Mouse (Mus musculus): Measurements from ENCODE around the gene Gpatch3.
A peak's percentile ranks its signal among the peaks of the same experiment; 100 is the strongest.

Gene Gpatch3

DNA sequence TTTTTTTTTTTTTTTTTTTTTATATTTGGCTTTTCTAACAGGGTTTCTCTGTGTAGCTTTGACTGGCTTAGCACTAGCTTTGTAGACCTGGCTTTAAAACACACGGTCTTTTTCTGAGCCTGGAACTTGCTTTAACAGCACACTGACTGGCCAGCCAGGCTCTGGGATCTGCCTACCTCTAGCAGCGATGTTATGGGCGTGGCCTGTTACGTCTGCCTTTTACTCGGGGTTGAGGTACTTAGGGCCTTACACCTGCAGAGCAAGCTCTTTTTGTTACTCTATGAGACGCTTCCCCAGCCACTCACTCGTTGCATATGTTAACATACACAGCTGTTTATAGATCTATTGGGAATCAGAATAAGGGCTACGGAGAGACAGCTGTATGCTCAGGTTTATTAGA, 7.3 kb upstream of the Gpatch3 start:
- Histone ChIP-seq H3K36me3 (ENCODE audit: control insufficient read depth, insufficient read depth, low read length, poor library complexity, severe bottlenecking) (no peaks in the 10 kb centered on the region), H3K27me3 (ENCODE audit: control insufficient read depth, insufficient read depth, low read length, poor library complexity, severe bottlenecking) (no peaks in the 10 kb centered on the region)
- DNase-seq (ENCODE audit: low read depth, low spot score), result no peak

DNA sequence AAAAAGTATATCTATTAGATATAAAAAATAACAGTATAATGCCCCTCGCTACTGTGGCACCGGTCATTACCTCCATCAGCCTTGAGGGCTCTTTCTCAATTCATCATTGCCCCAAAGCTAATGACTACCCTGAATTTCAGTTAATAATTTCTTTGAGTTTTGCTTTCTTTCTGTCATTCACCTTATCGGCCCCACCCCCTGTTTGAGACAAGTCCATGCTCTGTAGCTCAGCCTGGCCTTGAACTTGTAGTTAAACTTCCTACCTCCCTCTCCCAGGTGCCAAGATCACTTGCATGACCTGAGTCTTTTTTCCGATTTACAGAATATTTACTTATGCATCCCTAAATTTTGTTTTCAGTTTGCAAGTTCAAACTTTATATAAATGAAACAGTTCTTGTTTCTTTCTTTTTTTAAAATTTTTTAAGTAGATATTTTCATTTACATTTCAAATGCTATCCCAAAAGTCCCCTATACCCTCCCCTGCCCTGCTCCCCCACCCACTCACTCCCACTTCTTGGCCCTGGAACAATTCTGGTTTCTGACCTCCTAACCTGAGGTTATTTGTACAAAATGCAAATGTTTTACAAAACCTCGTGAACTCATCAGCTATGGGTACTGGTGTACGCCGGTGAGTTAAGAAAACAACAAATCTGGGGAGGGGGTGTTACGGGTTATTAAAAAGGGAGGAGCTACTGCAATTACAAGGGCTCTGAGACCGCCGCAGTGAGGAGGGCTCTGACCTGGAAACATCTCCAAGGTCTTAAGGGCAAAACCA, 5.1 kb upstream of the Gpatch3 start:
- DNase-seq (ENCODE audit: low read depth, low spot score), result no peak
- Histone ChIP-seq H3K27me3 (ENCODE audit: control insufficient read depth, insufficient read depth, low read length, poor library complexity, severe bottlenecking) (no peaks in the 10 kb centered on the region), H3K36me3 (ENCODE audit: control insufficient read depth, insufficient read depth, low read length, poor library complexity, severe bottlenecking) (no peaks in the 10 kb centered on the region)

GRCm38 (mm10) chr4:133570066-133570466, 4.5 kb upstream of the Gpatch3 start:
- Histone ChIP-seq H3K36me3 (ENCODE audit: control insufficient read depth, insufficient read depth, low read length, poor library complexity, severe bottlenecking) (no peaks in the 10 kb centered on the region), H3K27me3 (ENCODE audit: control insufficient read depth, insufficient read depth, low read length, poor library complexity, severe bottlenecking) (no peaks in the 10 kb centered on the region)
- no peak for DNase-seq (ENCODE audit: low read depth, low spot score)

- no peaks in the 10 kb centered on the region; the same call in 1 of the 2 replicates for H3K36me3 ChIP-seq (ENCODE audit: control insufficient read depth, insufficient read depth, low read length, poor library complexity, severe bottlenecking)
- H3K27me3 ChIP-seq (ENCODE audit: control insufficient read depth, insufficient read depth, low read length, poor library complexity, severe bottlenecking), result no peaks in the 10 kb centered on the region
- DNase-seq (ENCODE audit: low read depth, low spot score), result no peak
Observed at GRCm38 (mm10) chr4:133574843-133575202, 278 bp downstream of the Gpatch3 start.

DNA sequence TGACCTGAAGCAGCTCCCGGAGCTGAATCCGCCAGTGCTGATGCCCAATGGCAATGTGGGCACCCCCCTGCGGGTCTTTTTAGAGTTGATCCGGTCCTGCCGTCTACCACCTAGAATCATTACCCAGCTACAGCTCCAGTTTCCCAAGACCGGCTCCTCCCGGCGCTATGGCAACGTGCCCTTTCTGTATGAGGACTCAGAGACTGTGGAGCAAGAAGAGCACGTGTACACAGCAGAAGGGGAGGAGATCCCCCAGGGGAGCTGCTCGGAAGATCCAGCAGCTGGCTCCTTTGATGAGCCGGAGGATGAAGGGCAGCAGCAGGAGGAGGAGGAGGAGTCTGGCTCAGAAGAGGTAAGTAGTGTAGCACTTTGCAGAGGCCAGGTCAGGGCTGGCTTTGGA, 3.4 kb downstream of the Gpatch3 start:
- no peaks in the 10 kb centered on the region for H3K27me3 ChIP-seq (ENCODE audit: control insufficient read depth, insufficient read depth, low read length, poor library complexity, severe bottlenecking)
- DNase-seq (ENCODE audit: low read depth, low spot score), result no peak
- H3K36me3 ChIP-seq (ENCODE audit: control insufficient read depth, insufficient read depth, low read length, poor library complexity, severe bottlenecking), result peaks cover 3% of the 10 kb centered on the region

DNA sequence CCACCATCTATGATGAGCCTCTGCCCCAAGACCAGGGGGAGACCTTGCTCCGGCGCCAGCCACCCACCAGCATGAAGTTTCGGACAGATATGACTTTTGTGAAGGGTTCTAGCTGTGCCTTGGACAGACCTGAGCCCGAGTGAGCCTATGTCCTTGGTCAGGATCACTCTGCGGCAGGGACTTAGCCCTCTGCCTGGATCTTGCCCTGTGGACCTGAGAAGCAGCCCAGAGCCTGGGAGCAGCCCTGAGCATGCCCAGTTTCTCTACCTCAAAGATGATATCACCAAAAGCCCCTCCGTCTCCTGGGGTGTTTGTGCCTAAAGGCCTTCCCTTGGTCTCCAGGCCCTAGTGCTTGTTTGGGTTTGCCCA, 9.1 kb downstream of the Gpatch3 start:
- no peak for DNase-seq (ENCODE audit: low read depth, low spot score)
- Histone ChIP-seq H3K27me3 (ENCODE audit: control insufficient read depth, insufficient read depth, low read length, poor library complexity, severe bottlenecking) (no peaks in the 10 kb centered on the region), H3K36me3 (ENCODE audit: control insufficient read depth, insufficient read depth, low read length, poor library complexity, severe bottlenecking) (peaks cover 8% of the 10 kb centered on the region)

DNA sequence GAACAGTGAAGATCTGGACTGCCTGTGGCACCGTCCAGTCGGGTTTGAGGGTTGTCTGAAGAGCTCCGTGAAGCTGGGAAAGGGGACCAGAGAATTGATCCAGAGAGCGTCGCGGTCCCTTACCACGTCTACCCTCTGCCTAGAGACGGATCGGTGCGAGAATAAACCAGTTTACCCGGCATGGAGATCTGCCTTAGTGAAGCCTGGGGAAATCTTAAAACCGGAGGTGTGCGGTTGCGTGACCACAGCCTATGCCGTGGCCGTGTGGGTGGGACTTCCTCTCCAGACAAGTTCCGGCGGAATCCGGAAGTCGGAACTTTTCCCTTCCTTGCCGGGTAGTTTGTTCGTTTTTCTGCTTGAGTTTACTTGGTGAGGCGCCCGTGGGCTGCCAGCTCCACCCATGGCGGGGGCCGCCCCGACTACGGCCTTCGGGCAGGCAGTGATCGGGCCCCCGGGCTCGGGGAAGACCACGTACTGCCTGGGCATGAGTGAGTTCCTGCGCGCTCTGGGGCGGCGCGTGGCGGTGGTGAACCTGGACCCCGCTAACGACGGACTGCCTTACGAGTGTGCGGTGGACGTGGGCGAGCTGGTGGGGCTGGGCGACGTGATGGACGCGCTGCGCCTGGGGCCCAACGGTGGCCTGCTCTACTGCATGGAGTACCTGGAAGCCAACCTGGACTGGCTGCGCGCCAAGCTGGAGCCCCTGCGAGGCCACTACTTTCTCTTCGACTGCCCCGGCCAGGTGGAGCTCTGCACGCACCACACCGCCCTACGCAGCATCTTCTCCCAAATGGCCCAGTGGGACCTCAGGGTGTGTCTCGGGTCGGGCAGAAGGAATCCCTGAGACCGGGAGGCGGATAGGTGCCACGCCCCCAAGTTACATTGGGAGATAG, 9.8 kb downstream of the Gpatch3 start, which contains the start of gene Gpn2:
TSS of gene Gpn2 (plus strand) at position 304 of the 893 bp plus-strand sequence.
- no peaks in the 10 kb centered on the region for H3K27me3 ChIP-seq (ENCODE audit: control insufficient read depth, insufficient read depth, low read length, poor library complexity, severe bottlenecking)
- peak; percentile 90 for DNase-seq (ENCODE audit: low read depth, low spot score)
- peaks cover 8% of the 10 kb centered on the region for H3K36me3 ChIP-seq (ENCODE audit: control insufficient read depth, insufficient read depth, low read length, poor library complexity, severe bottlenecking)

GRCm38 (mm10) chr4:133592570-133592969, 18.0 kb downstream of the Gpatch3 start:
- H3K36me3 ChIP-seq (ENCODE audit: control insufficient read depth, insufficient read depth, low read length, poor library complexity, severe bottlenecking), result peaks cover 8% of the 10 kb centered on the region; the same call in 1 of the 2 replicates
- peak; percentile 87 for DNase-seq (ENCODE audit: low read depth, low spot score)

DNA sequence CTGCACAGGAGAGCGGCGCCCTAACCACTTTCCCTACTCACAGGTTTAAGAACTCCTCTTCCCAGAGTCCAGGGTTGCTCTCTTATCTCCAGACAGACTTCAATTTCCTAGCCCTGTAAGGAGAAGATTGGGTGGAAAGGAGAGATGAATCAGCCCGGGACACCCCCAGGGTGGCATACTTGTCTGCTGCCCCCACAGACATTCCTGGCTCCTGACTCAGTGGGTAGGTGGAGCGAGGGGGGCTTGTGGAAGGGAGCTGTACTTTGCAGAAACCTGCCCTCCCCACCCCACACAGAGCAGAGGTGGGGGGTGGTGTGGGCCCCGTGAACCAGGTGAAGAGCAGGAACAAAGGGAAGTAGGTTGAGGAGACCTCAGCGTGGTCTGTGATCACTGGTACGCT, 21.0 kb downstream of the Gpatch3 start:
- Histone ChIP-seq H3K36me3 (ENCODE audit: control insufficient read depth, insufficient read depth, low read length, poor library complexity, severe bottlenecking) (peaks cover 2% of the 10 kb centered on the region; the same call in 1 of the 2 replicates), H3K27me3 (ENCODE audit: control insufficient read depth, insufficient read depth, low read length, poor library complexity, severe bottlenecking) (no peaks in the 10 kb centered on the region)
- no peak for DNase-seq (ENCODE audit: low read depth, low spot score)

More at GRCm38 (mm10) chr4:133592570-133592969, 18.0 kb downstream of the Gpatch3 start:
- H3K27me3 ChIP-seq (ENCODE audit: control insufficient read depth, insufficient read depth, low read length, poor library complexity, severe bottlenecking), result no peaks in the 10 kb centered on the region

- no peaks in the 10 kb centered on the region; the same call in 1 of the 2 replicates for H3K36me3 ChIP-seq (ENCODE audit: control insufficient read depth, insufficient read depth, low read length, poor library complexity, severe bottlenecking)
- peak; percentile 44 for DNase-seq (ENCODE audit: low read depth, low spot score)
- no peaks in the 10 kb centered on the region for H3K27me3 ChIP-seq (ENCODE audit: control insufficient read depth, insufficient read depth, low read length, poor library complexity, severe bottlenecking)
Observed at GRCm38 (mm10) chr4:133596084-133596483, 21.5 kb downstream of the Gpatch3 start.

- DNase-seq (ENCODE audit: low read depth, low spot score), result peak; percentile 34
- H3K27me3 ChIP-seq (ENCODE audit: control insufficient read depth, insufficient read depth, low read length, poor library complexity, severe bottlenecking), result no peaks in the 10 kb centered on the region
- no peaks in the 10 kb centered on the region; the same call in 1 of the 2 replicates for H3K36me3 ChIP-seq (ENCODE audit: control insufficient read depth, insufficient read depth, low read length, poor library complexity, severe bottlenecking)
Observed at GRCm38 (mm10) chr4:133598616-133599015, 24.1 kb downstream of the Gpatch3 start.

DNA sequence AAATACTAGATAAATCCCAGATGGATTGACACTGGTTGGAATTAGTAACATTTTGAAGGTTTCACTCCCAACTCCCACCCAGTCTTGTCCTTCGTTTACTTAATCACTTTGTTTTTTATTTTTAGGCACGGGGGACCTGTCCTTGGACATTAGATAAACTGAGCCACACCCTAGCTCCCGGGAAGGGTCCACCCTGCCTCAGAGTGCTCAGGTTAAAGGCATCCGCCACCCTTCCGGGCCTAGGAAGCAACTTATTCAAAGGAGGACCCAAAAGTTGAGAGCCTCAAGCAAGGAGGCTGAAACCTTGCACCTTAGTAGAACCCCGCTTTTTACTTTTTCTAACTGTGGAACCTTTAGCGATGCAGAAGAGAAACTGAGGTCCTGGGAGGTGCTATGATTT, 24.6 kb downstream of the Gpatch3 start:
- H3K27me3 ChIP-seq (ENCODE audit: control insufficient read depth, insufficient read depth, low read length, poor library complexity, severe bottlenecking), result no peaks in the 10 kb centered on the region
- DNase-seq (ENCODE audit: low read depth, low spot score), result no peak
- H3K36me3 ChIP-seq (ENCODE audit: control insufficient read depth, insufficient read depth, low read length, poor library complexity, severe bottlenecking), result peaks cover 4% of the 10 kb centered on the region; the same call in 1 of the 2 replicates

DNA sequence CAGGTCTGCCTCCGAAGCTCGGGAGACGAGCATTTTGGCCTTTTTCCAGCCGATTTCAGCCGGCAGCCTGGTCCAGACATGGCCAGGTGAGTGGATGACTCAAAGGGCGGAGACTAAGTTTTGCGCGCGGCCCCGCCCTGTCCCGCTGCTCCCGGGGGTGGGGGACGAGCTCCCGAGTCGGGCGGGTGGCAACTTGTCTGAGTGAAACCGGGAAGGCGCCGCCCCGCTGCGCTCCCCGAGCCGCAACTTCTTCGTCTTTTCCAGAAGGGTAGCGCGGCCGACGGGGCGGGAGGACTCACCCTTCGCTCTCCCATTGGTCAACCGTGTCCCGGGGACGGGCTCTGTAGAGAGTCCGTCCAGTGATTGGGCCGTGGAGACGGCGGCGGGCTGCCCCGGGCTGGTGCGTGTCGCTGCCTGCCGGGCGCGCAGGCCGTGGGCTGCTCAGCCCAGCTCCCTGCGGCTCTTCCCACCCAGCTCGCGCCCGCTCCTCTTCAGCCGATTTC, 25.1 kb downstream of the Gpatch3 start:
- DNase-seq (ENCODE audit: low read depth, low spot score), result peak; percentile 87
- H3K27me3 ChIP-seq (ENCODE audit: control insufficient read depth, insufficient read depth, low read length, poor library complexity, severe bottlenecking), result no peaks in the 10 kb centered on the region
- peaks cover 4% of the 10 kb centered on the region; the same call in 1 of the 2 replicates for H3K36me3 ChIP-seq (ENCODE audit: control insufficient read depth, insufficient read depth, low read length, poor library complexity, severe bottlenecking)

DNA sequence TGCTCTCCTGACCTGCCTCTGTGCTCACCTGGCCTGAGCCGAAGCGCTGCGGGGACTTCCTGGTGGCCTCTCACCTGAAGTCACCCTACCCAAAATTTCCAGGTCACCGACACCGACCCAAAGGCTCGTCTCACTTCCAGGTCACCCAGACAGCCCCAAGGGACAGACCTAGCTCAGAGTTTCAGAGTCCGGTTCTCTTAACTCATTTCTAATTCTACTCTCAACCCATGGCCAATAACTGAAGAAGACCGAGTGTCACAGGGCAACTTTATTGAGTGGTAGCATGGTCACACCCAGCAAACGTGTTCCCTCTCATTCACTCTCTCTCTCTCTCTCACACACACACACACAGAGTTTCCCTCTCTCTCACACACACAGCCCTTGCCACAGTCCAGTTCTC, 25.8 kb downstream of the Gpatch3 start:
- peak; percentile 46 for DNase-seq (ENCODE audit: low read depth, low spot score)
- Histone ChIP-seq H3K36me3 (ENCODE audit: control insufficient read depth, insufficient read depth, low read length, poor library complexity, severe bottlenecking) (peaks cover 4% of the 10 kb centered on the region; the same call in 1 of the 2 replicates), H3K27me3 (ENCODE audit: control insufficient read depth, insufficient read depth, low read length, poor library complexity, severe bottlenecking) (no peaks in the 10 kb centered on the region)

Measured in splenic B cell, adult 2 months (primary cell).